Mouse (Mus musculus) midbrain, embryonic 13.5 days (tissue): ENCODE measurements at regions not wholly inside any gene's neighbourhood (a gene's known extent, or its start where the extent isn't known, plus 50 kb on each side); places are given as distances from the start of the nearest gene placed in this dataset.
A peak's percentile ranks its signal among the peaks of the same experiment; 100 is the strongest.

ENCODE experiments used
- ATAC-seq: fragments of 200-750 bp; cut with Nextera tagmentation; 2 replicates; pipeline ENCODE4 v1.8.0; 2017; ENCODE audit warnings: mild to moderate bottlenecking, moderate TSS enrichment, moderate library complexity
- H3K27ac ChIP-seq: fragments of 300-500 bp; sonication (generic); 2 replicates; pipeline ENCODE4 v1.5.1; 2015; ENCODE audit warnings: inconsistent platforms, mild to moderate bottlenecking, moderate library complexity
- H3K27me3 ChIP-seq: fragments of 300-500 bp; sonication (generic); 2 replicates; pipeline ENCODE4 v1.6.1; 2015; ENCODE audit warnings: mild to moderate bottlenecking, inconsistent platforms
- H3K36me3 ChIP-seq: fragments of 300-500 bp; sonication (generic); 2 replicates; pipeline ENCODE4 v1.6.1; 2015; ENCODE audit warnings: mild to moderate bottlenecking, inconsistent platforms
- H3K4me1 ChIP-seq: fragments of 300-500 bp; sonication (generic); replicated peaks from 2 replicates; pipeline ENCODE4 v1.6.1; 2015; ENCODE audit warnings: inconsistent platforms
- H3K4me2 ChIP-seq: fragments of 300-500 bp; sonication (generic); replicated peaks from 2 replicates; pipeline ENCODE4 v1.6.1; 2015; ENCODE audit warnings: moderate library complexity, mild to moderate bottlenecking, inconsistent platforms
- H3K4me3 ChIP-seq: fragments of 300-500 bp; sonication (generic); replicated peaks from 2 replicates; pipeline ENCODE4 v1.5.1; 2015; ENCODE audit warnings: mild to moderate bottlenecking, inconsistent platforms
- H3K9ac ChIP-seq: fragments of 300-500 bp; sonication (generic); replicated peaks from 2 replicates; pipeline ENCODE4 v1.6.1; 2015; ENCODE audit warnings: mild to moderate bottlenecking, inconsistent platforms
- H3K9me3 ChIP-seq: fragments of 300-500 bp; sonication (generic); 2 replicates; pipeline ENCODE4 v1.6.1; 2016; ENCODE audit warnings: mild to moderate bottlenecking, inconsistent platforms
- WGBS: fragments of 180-500 bp; shearing (Covaris S2); methylation state at CpG from one replicate; pipeline ENCODE4 v1.1.7; 2015; 5-methylcytosine and 5-hydroxymethylcytosine counted together

GRCm38 (mm10) chrX:12887516-12887915 lies 125.6 kb upstream of the Med14 start:
- no peak overlapping the region for H3K4me2 ChIP-seq
- H3K9me3 ChIP-seq = no peaks in the 10 kb centered on the region
- H3K27ac ChIP-seq = peak overlapping the region; percentile 81
- no peaks in the 10 kb centered on the region for H3K27me3 ChIP-seq
- H3K9ac ChIP-seq = no peak overlapping the region
- H3K4me1 ChIP-seq = peaks cover 15% of the 10 kb centered on the region; the same call in 1 of the 2 replicates
- H3K4me3 ChIP-seq = no peak overlapping the region
- WGBS = 42% methylated on average over 2 of the region's 2 CpGs
- no peak for ATAC-seq
- H3K36me3 ChIP-seq = no peaks in the 10 kb centered on the region

- Histone ChIP-seq H3K27ac (peak overlapping the region; percentile 62), H3K36me3 (no peaks in the 10 kb centered on the region), H3K27me3 (no peaks in the 10 kb centered on the region), H3K9ac (no peak overlapping the region), H3K9me3 (no peaks in the 10 kb centered on the region), H3K4me2 (peak overlapping the region; percentile 27; the same call in 1 of the 2 replicates), H3K4me1 (peaks cover 15% of the 10 kb centered on the region; the same call in 1 of the 2 replicates), H3K4me3 (no peak overlapping the region)
- ATAC-seq = peak; percentile 67
- 24% methylated on average over 18 of the region's 18 CpGs for WGBS
Observed at GRCm38 (mm10) chrX:12886160-12887048, 124.5 kb upstream of the Med14 start.

GRCm38 (mm10) chrX:12879233-12879632 lies 117.4 kb upstream of the Med14 start:
- 56% methylated on average over 3 of the region's 3 CpGs for WGBS
- no peak overlapping the region for H3K4me2 ChIP-seq
- no peak overlapping the region for H3K4me3 ChIP-seq
- ATAC-seq = peak; percentile 66
- H3K9ac ChIP-seq = no peak overlapping the region
- H3K36me3 ChIP-seq = no peaks in the 10 kb centered on the region
- H3K4me1 ChIP-seq = peaks cover 5% of the 10 kb centered on the region; the same call in 1 of the 2 replicates
- H3K27me3 ChIP-seq = no peaks in the 10 kb centered on the region
- no peaks in the 10 kb centered on the region for H3K9me3 ChIP-seq
- no peak overlapping the region for H3K27ac ChIP-seq

GRCm38 (mm10) chrX:12877506-12877905 lies 115.6 kb upstream of the Med14 start:
- ATAC-seq = no peak
- WGBS = 36% methylated on average over 4 of the region's 4 CpGs
- Histone ChIP-seq H3K9me3 (no peaks in the 10 kb centered on the region), H3K27ac (peak overlapping the region; percentile 25; the same call in 1 of the 2 replicates), H3K4me1 (peaks cover 5% of the 10 kb centered on the region; the same call in 1 of the 2 replicates), H3K36me3 (no peaks in the 10 kb centered on the region), H3K9ac (no peak overlapping the region), H3K27me3 (no peaks in the 10 kb centered on the region), H3K4me3 (no peak overlapping the region), H3K4me2 (no peak overlapping the region)

GRCm38 (mm10) chrX:12873698-12874144 lies 111.8 kb upstream of the Med14 start:
- Histone ChIP-seq H3K9ac (peak overlapping the region; percentile 53), H3K9me3 (no peaks in the 10 kb centered on the region), H3K4me2 (peak overlapping the region; percentile 44), H3K4me1 (peaks cover 5% of the 10 kb centered on the region; the same call in 1 of the 2 replicates), H3K27ac (peak overlapping the region; percentile 94), H3K27me3 (no peaks in the 10 kb centered on the region), H3K36me3 (no peaks in the 10 kb centered on the region), H3K4me3 (peak overlapping the region; percentile 31)
- 44% methylated on average over 21 of the region's 22 CpGs for WGBS
- peak; percentile 97 for ATAC-seq

- Histone ChIP-seq H3K4me3 (peak overlapping the region; percentile 31), H3K4me2 (peak overlapping the region; percentile 44), H3K4me1 (peaks cover 5% of the 10 kb centered on the region; the same call in 1 of the 2 replicates), H3K36me3 (no peaks in the 10 kb centered on the region), H3K27me3 (no peaks in the 10 kb centered on the region), H3K27ac (peak overlapping the region; percentile 94), H3K9ac (peak overlapping the region; percentile 53), H3K9me3 (no peaks in the 10 kb centered on the region)
- 26% methylated on average over 6 of the region's 6 CpGs for WGBS
- ATAC-seq = peak; percentile 83
Observed at GRCm38 (mm10) chrX:12873230-12873629, 111.4 kb upstream of the Med14 start.

GRCm38 (mm10) chrX:12866885-12867498 lies 105.1 kb upstream of the Med14 start:
- no peaks in the 10 kb centered on the region for H3K9me3 ChIP-seq
- no peak for ATAC-seq
- no peaks in the 10 kb centered on the region for H3K27me3 ChIP-seq
- H3K4me1 ChIP-seq = no peaks in the 10 kb centered on the region
- H3K4me3 ChIP-seq = no peak overlapping the region
- H3K36me3 ChIP-seq = no peaks in the 10 kb centered on the region
- H3K4me2 ChIP-seq = no peak overlapping the region
- H3K9ac ChIP-seq = no peak overlapping the region
- 92% methylated on average over 5 of the region's 5 CpGs for WGBS
- no peak overlapping the region for H3K27ac ChIP-seq

- WGBS = 87% methylated on average over 3 of the region's 3 CpGs
Observed at GRCm38 (mm10) chrX:12866176-12866575, 104.3 kb upstream of the Med14 start.

GRCm38 (mm10) chrX:12860168-12860567 lies 98.3 kb upstream of the Med14 start:
- Histone ChIP-seq H3K4me2 (no peak overlapping the region), H3K4me1 (peaks cover 17% of the 10 kb centered on the region), H3K36me3 (no peaks in the 10 kb centered on the region), H3K9me3 (no peaks in the 10 kb centered on the region), H3K27ac (no peak overlapping the region), H3K27me3 (no peaks in the 10 kb centered on the region), H3K4me3 (no peak overlapping the region), H3K9ac (no peak overlapping the region)
- ATAC-seq = no peak
- WGBS = 74% methylated on average over 6 of the region's 6 CpGs

More at GRCm38 (mm10) chrX:12866176-12866575, 104.3 kb upstream of the Med14 start:
- Histone ChIP-seq H3K4me1 (no peaks in the 10 kb centered on the region), H3K27me3 (no peaks in the 10 kb centered on the region), H3K9ac (no peak overlapping the region), H3K27ac (no peak overlapping the region), H3K9me3 (no peaks in the 10 kb centered on the region), H3K4me3 (no peak overlapping the region), H3K4me2 (no peak overlapping the region), H3K36me3 (no peaks in the 10 kb centered on the region)
- ATAC-seq = no peak

GRCm38 (mm10) chrX:12858757-12859156 lies 96.9 kb upstream of the Med14 start:
- Histone ChIP-seq H3K4me3 (no peak overlapping the region), H3K27me3 (no peaks in the 10 kb centered on the region), H3K9me3 (no peaks in the 10 kb centered on the region), H3K4me1 (peaks cover 17% of the 10 kb centered on the region), H3K9ac (no peak overlapping the region), H3K36me3 (no peaks in the 10 kb centered on the region), H3K27ac (peak overlapping the region; percentile 91), H3K4me2 (peak overlapping the region; percentile 5; the same call in 1 of the 2 replicates)
- peak; percentile 51; the same call in 1 of the 2 replicates for ATAC-seq
- 42% methylated on average over 2 of the region's 2 CpGs for WGBS

GRCm38 (mm10) chrX:12857881-12858755 lies 96.2 kb upstream of the Med14 start:
- Histone ChIP-seq H3K9me3 (no peaks in the 10 kb centered on the region), H3K9ac (peak overlapping the region; percentile 39; the same call in 1 of the 2 replicates), H3K36me3 (no peaks in the 10 kb centered on the region), H3K27me3 (no peaks in the 10 kb centered on the region), H3K27ac (peak overlapping the region; percentile 91), H3K4me2 (peak overlapping the region; percentile 46), H3K4me1 (peaks cover 17% of the 10 kb centered on the region), H3K4me3 (peak overlapping the region; percentile 24)
- peak; percentile 86 for ATAC-seq
- WGBS = 24% methylated on average over 17 of the region's 17 CpGs
